Mouse (Mus musculus) intestine, postnatal 0 days (tissue): Measurements from ENCODE around the gene Cdc7. TPM values are rescaled to one million over a fixed set of nuclear protein-coding genes. Genes with fewer than 3 reads are reported as not detected.
A peak's percentile ranks its signal among the peaks of the same experiment; 100 is the strongest.

Experiments used
- ATAC-seq: fragments of 200-750 bp; cut with Nextera tagmentation; 2 replicates; pipeline ENCODE4 v1.8.0; 2017; ENCODE audit warnings: mild to moderate bottlenecking, moderate TSS enrichment, moderate library complexity
- H3K27ac ChIP-seq: fragments of 300-500 bp; sonication (generic); 2 replicates; pipeline ENCODE4 v1.5.1; 2014; ENCODE audit warnings: mild to moderate bottlenecking, low read depth, low read length, moderate library complexity
- H3K27me3 ChIP-seq: fragments of 300-500 bp; sonication (generic); replicated peaks from 2 replicates; pipeline ENCODE4 v1.6.1; 2014; ENCODE audit warnings: low read length, mixed read lengths; ENCODE audit not compliant: control insufficient read depth, insufficient read depth
- H3K36me3 ChIP-seq: fragments of 300-500 bp; sonication (generic); 2 replicates; pipeline ENCODE4 v1.6.1; 2014; ENCODE audit warnings: mild to moderate bottlenecking, moderate library complexity; ENCODE audit not compliant: control insufficient read depth, insufficient read depth
- H3K4me1 ChIP-seq: fragments of 300-500 bp; sonication (generic); replicated peaks from 2 replicates; pipeline ENCODE4 v1.6.1; 2014; ENCODE audit warnings: antibody characterized with exemption, low read length, mixed read lengths; ENCODE audit not compliant: control insufficient read depth, insufficient read depth
- H3K4me2 ChIP-seq: fragments of 300-500 bp; sonication (generic); replicated peaks from 2 replicates; pipeline ENCODE4 v1.6.1; 2014; ENCODE audit warnings: low read depth, mild to moderate bottlenecking, moderate library complexity
- H3K4me3 ChIP-seq: fragments of 300-500 bp; sonication (generic); 2 replicates; pipeline ENCODE4 v1.5.1; 2014; ENCODE audit warnings: low read depth, low read length
- H3K9ac ChIP-seq: fragments of 300-500 bp; sonication (generic); 2 replicates; pipeline ENCODE4 v1.6.1; 2014; ENCODE audit warnings: mild to moderate bottlenecking, low read depth, low read length
- H3K9me3 ChIP-seq: fragments of 300-500 bp; sonication (generic); 2 replicates; pipeline ENCODE4 v1.6.1; 2016; ENCODE audit warnings: mixed run types; ENCODE audit not compliant: control insufficient read depth
- CTCF ChIP-seq: sonication (generic); IDR thresholded peaks from 2 replicates; pipeline ENCODE4 v1.5.1; 2016; ENCODE audit warnings: low read depth, mild to moderate bottlenecking, control low read depth, antibody characterized with exemption, moderate library complexity
- WGBS: fragments of 180-500 bp; shearing (Covaris S2); extraction: QIAGEN DNeasy Blood & Tissue Kit; methylation state at CpG from one replicate; pipeline ENCODE4 v1.1.7; 2014; 5-methylcytosine and 5-hydroxymethylcytosine counted together
- polyA plus RNA-seq: library from polyadenylated mRNA; unstranded; fragments of >200 nt; fragmentation: Nextera tagmentation; extraction: Ambion mirVana; gene quantifications from 2 replicates; pipeline ENCODE4 v1.2.1, GENCODE M21; 2015

The Cdc7 gene
- polyA plus RNA-seq, 1 experiment from 2014 or later, result 5.5 TPM

GRCm38 (mm10) chr5:107013393-107013792 lies 49.3 kb downstream of the Cdc7 start:
- no peaks in the 10 kb centered on the region for H3K27me3 ChIP-seq
- no peaks in the 10 kb centered on the region for H3K9me3 ChIP-seq
- no peak overlapping the region for H3K9ac ChIP-seq
- H3K27ac ChIP-seq, result no peak overlapping the region
- WGBS, result 79% methylated on average over 2 of the region's 2 CpGs
- peaks cover 13% of the 10 kb centered on the region; the same call in 1 of the 2 replicates for H3K4me1 ChIP-seq
- TF ChIP-seq CTCF, result no peak
- no peak overlapping the region for H3K4me3 ChIP-seq
- no peak for ATAC-seq
- no peak overlapping the region for H3K4me2 ChIP-seq
- H3K36me3 ChIP-seq, result no peaks in the 10 kb centered on the region

GRCm38 (mm10) chr5:107014146-107014545 lies 50.0 kb downstream of the Cdc7 start:
- no peaks in the 10 kb centered on the region for H3K9me3 ChIP-seq
- H3K4me1 ChIP-seq, result peaks cover 15% of the 10 kb centered on the region; the same call in 1 of the 2 replicates
- no peak overlapping the region for H3K4me3 ChIP-seq
- no peak for ATAC-seq
- H3K36me3 ChIP-seq, result no peaks in the 10 kb centered on the region
- no peak for TF ChIP-seq CTCF
- no peak overlapping the region for H3K27ac ChIP-seq
- 67% methylated on average over 7 of the region's 7 CpGs for WGBS
- H3K9ac ChIP-seq, result no peak overlapping the region
- no peak overlapping the region for H3K4me2 ChIP-seq
- H3K27me3 ChIP-seq, result no peaks in the 10 kb centered on the region

GRCm38 (mm10) chr5:107015046-107015421 lies 50.9 kb downstream of the Cdc7 start:
- no peak overlapping the region for H3K27ac ChIP-seq
- H3K4me3 ChIP-seq, result no peak overlapping the region
- peak overlapping the region; percentile 32 for H3K4me2 ChIP-seq
- no peak for ATAC-seq
- no peaks in the 10 kb centered on the region for H3K9me3 ChIP-seq
- no peaks in the 10 kb centered on the region for H3K36me3 ChIP-seq
- TF ChIP-seq CTCF, result no peak
- no peak overlapping the region for H3K9ac ChIP-seq
- H3K27me3 ChIP-seq, result no peaks in the 10 kb centered on the region
- 25% methylated on average over 2 of the region's 2 CpGs for WGBS
- peaks cover 16% of the 10 kb centered on the region; the same call in 1 of the 2 replicates for H3K4me1 ChIP-seq

GRCm38 (mm10) chr5:107015422-107016081 lies 51.4 kb downstream of the Cdc7 start:
- no peak overlapping the region for H3K4me3 ChIP-seq
- no peak for TF ChIP-seq CTCF

GRCm38 (mm10) chr5:107016538-107016937 lies 52.4 kb downstream of the Cdc7 start:
- Histone ChIP-seq H3K27ac (no peak overlapping the region), H3K4me3 (no peak overlapping the region), H3K4me1 (peaks cover 17% of the 10 kb centered on the region), H3K9ac (no peak overlapping the region), H3K36me3 (no peaks in the 10 kb centered on the region), H3K27me3 (no peaks in the 10 kb centered on the region), H3K4me2 (no peak overlapping the region), H3K9me3 (no peaks in the 10 kb centered on the region)
- ATAC-seq, result no peak
- no peak for TF ChIP-seq CTCF
- 55% methylated on average over 4 of the region's 4 CpGs for WGBS

More at GRCm38 (mm10) chr5:107015422-107016081, 51.4 kb downstream of the Cdc7 start:
- H3K27me3 ChIP-seq, result no peaks in the 10 kb centered on the region
- no peak overlapping the region; the same call in 1 of the 2 replicates for H3K27ac ChIP-seq
- no peaks in the 10 kb centered on the region for H3K9me3 ChIP-seq
- no peak overlapping the region for H3K9ac ChIP-seq
- 9% methylated on average over 10 of the region's 10 CpGs for WGBS
- ATAC-seq, result peak; percentile 72
- no peaks in the 10 kb centered on the region for H3K36me3 ChIP-seq
- H3K4me1 ChIP-seq, result peaks cover 16% of the 10 kb centered on the region; the same call in 1 of the 2 replicates
- H3K4me2 ChIP-seq, result peak overlapping the region; percentile 32

- no peak overlapping the region for H3K27ac ChIP-seq
- H3K36me3 ChIP-seq, result no peaks in the 10 kb centered on the region
- ATAC-seq, result no peak
- H3K4me3 ChIP-seq, result no peak overlapping the region
- peaks cover 19% of the 10 kb centered on the region for H3K4me1 ChIP-seq
- no peaks in the 10 kb centered on the region for H3K27me3 ChIP-seq
- no peaks in the 10 kb centered on the region for H3K9me3 ChIP-seq
- H3K4me2 ChIP-seq, result no peak overlapping the region
- peak; percentile 58 for TF ChIP-seq CTCF
- H3K9ac ChIP-seq, result no peak overlapping the region
- WGBS, result 70% methylated on average over 2 of the region's 2 CpGs
Observed at GRCm38 (mm10) chr5:107017544-107017943, 53.4 kb downstream of the Cdc7 start.
